Mouse (Mus musculus) hindbrain, embryonic 15.5 days (tissue): Measurements from ENCODE around the gene Rpl18a. TPM values are rescaled to one million over a fixed set of nuclear protein-coding genes. Genes with fewer than 3 reads are reported as not detected.
A peak's percentile ranks its signal among the peaks of the same experiment; 100 is the strongest.

Experiments
- ATAC-seq: fragments of 200-750 bp; cut with Nextera tagmentation; 2 replicates; pipeline ENCODE4 v1.8.0; 2017; ENCODE audit warnings: low read depth, moderate number of reproducible peaks, moderate TSS enrichment; ENCODE audit not compliant: low FRiP score
- H3K27ac ChIP-seq: fragments of 300-500 bp; sonication (generic); replicated peaks from 2 replicates; pipeline ENCODE4 v1.5.1; 2015; ENCODE audit warnings: mild to moderate bottlenecking, inconsistent platforms
- H3K27me3 ChIP-seq: fragments of 300-500 bp; sonication (generic); 2 replicates; pipeline ENCODE4 v1.6.1; 2015; ENCODE audit warnings: control low read depth, inconsistent platforms
- H3K36me3 ChIP-seq: fragments of 300-500 bp; sonication (generic); 2 replicates; pipeline ENCODE4 v1.6.1; 2015; ENCODE audit warnings: control low read depth, inconsistent platforms
- H3K4me1 ChIP-seq: fragments of 300-500 bp; sonication (generic); replicated peaks from 2 replicates; pipeline ENCODE4 v1.6.1; 2015; ENCODE audit warnings: control low read depth, inconsistent platforms
- H3K4me2 ChIP-seq: fragments of 300-500 bp; sonication (generic); 2 replicates; pipeline ENCODE4 v1.6.1; 2015; ENCODE audit warnings: moderate library complexity, mild to moderate bottlenecking, inconsistent platforms
- H3K4me3 ChIP-seq: fragments of 300-500 bp; sonication (generic); 2 replicates; pipeline ENCODE4 v1.5.1; 2015; ENCODE audit warnings: mild to moderate bottlenecking, inconsistent platforms
- H3K9ac ChIP-seq: fragments of 300-500 bp; sonication (generic); 2 replicates; pipeline ENCODE4 v1.6.1; 2015; ENCODE audit warnings: inconsistent platforms
- H3K9me3 ChIP-seq: fragments of 300-500 bp; sonication (generic); 2 replicates; pipeline ENCODE4 v1.6.1; 2016; ENCODE audit warnings: control low read depth, inconsistent platforms
- WGBS: fragments of 180-500 bp; shearing (Covaris S2); methylation state at CpG from one replicate; pipeline ENCODE4 v1.1.7; 2015; 5-methylcytosine and 5-hydroxymethylcytosine counted together
- polyA plus RNA-seq: library from polyadenylated mRNA; unstranded; fragments of >200 nt; fragmentation: Nextera tagmentation; extraction: Ambion mirVana; gene quantifications from 2 replicates; pipeline ENCODE4 v1.2.1, GENCODE M21; 2015

The Rpl18a gene
- 2,082 and 2,226 TPM in 2 replicates for polyA plus RNA-seq

- Histone ChIP-seq H3K27me3 (peaks cover 32% of the 10 kb centered on the region), H3K4me1 (peaks cover 22% of the 10 kb centered on the region), H3K27ac (peak within 1 kb of the TSS; percentile 81), H3K9me3 (no peaks in the 10 kb centered on the region), H3K9ac (peak within 1 kb of the TSS; percentile 62), H3K4me3 (peak within 1 kb of the TSS; percentile 77), H3K4me2 (peak within 1 kb of the TSS; percentile 87), H3K36me3 (peaks cover 27% of the 10 kb centered on the region)
- WGBS = under 1% methylated on average over 59 of the region's 60 CpGs
- peak; percentile 98 for ATAC-seq
These were observed at the start of gene Rpl18a for GRCm38 (mm10) chr8:70897021-70897680. Gene Rpl18a, minus strand, starts transcription at chr8:70897412.

- Histone ChIP-seq H3K4me2 (no peak overlapping the region), H3K27me3 (no peaks in the 10 kb centered on the region), H3K4me3 (no peak overlapping the region), H3K36me3 (no peaks in the 10 kb centered on the region), H3K9me3 (no peaks in the 10 kb centered on the region), H3K27ac (no peak overlapping the region), H3K9ac (no peak overlapping the region), H3K4me1 (no peaks in the 10 kb centered on the region)
- WGBS = 46% methylated on average over 1 of the region's 1 CpGs
- no peak for ATAC-seq
These were observed 46.0 kb upstream of the Rpl18a start for GRCm38 (mm10) chr8:70943187-70943586.

GRCm38 (mm10) chr8:70941478-70941877 lies 44.3 kb upstream of the Rpl18a start:
- no peaks in the 10 kb centered on the region for H3K27me3 ChIP-seq
- no peak overlapping the region for H3K27ac ChIP-seq
- no peaks in the 10 kb centered on the region for H3K36me3 ChIP-seq
- no peak overlapping the region for H3K9ac ChIP-seq
- ATAC-seq = no peak
- no peak overlapping the region for H3K4me2 ChIP-seq
- WGBS = 66% methylated on average over 2 of the region's 2 CpGs
- H3K4me1 ChIP-seq = no peaks in the 10 kb centered on the region
- no peaks in the 10 kb centered on the region for H3K9me3 ChIP-seq
- no peak overlapping the region for H3K4me3 ChIP-seq

- Histone ChIP-seq H3K9me3 (no peaks in the 10 kb centered on the region), H3K9ac (no peak overlapping the region), H3K27ac (no peak overlapping the region), H3K36me3 (no peaks in the 10 kb centered on the region), H3K4me1 (no peaks in the 10 kb centered on the region), H3K27me3 (no peaks in the 10 kb centered on the region), H3K4me2 (no peak overlapping the region), H3K4me3 (no peak overlapping the region)
- 84% methylated on average over 6 of the region's 6 CpGs for WGBS
- no peak for ATAC-seq
These were observed 40.0 kb upstream of the Rpl18a start for GRCm38 (mm10) chr8:70937200-70937599.

GRCm38 (mm10) chr8:70934786-70935185 lies 37.6 kb upstream of the Rpl18a start:
- WGBS = 69% methylated on average over 7 of the region's 7 CpGs
- Histone ChIP-seq H3K36me3 (no peaks in the 10 kb centered on the region; the same call in 1 of the 2 replicates), H3K9me3 (no peaks in the 10 kb centered on the region), H3K4me2 (no peak overlapping the region), H3K9ac (no peak overlapping the region), H3K27me3 (no peaks in the 10 kb centered on the region), H3K27ac (no peak overlapping the region), H3K4me3 (no peak overlapping the region), H3K4me1 (no peaks in the 10 kb centered on the region)
- ATAC-seq = no peak

- Histone ChIP-seq H3K9me3 (no peaks in the 10 kb centered on the region), H3K4me1 (no peaks in the 10 kb centered on the region), H3K36me3 (no peaks in the 10 kb centered on the region; the same call in 1 of the 2 replicates), H3K27me3 (no peaks in the 10 kb centered on the region), H3K4me3 (no peak overlapping the region), H3K27ac (no peak overlapping the region), H3K4me2 (no peak overlapping the region), H3K9ac (no peak overlapping the region)
- 92% methylated on average over 4 of the region's 4 CpGs for WGBS
- ATAC-seq = no peak
These were observed 35.8 kb upstream of the Rpl18a start for GRCm38 (mm10) chr8:70933036-70933435.

- no peaks in the 10 kb centered on the region for H3K9me3 ChIP-seq
- no peak for ATAC-seq
- H3K4me1 ChIP-seq = no peaks in the 10 kb centered on the region
- no peak overlapping the region for H3K4me3 ChIP-seq
- no peaks in the 10 kb centered on the region; the same call in 1 of the 2 replicates for H3K36me3 ChIP-seq
- H3K9ac ChIP-seq = no peak overlapping the region
- no peaks in the 10 kb centered on the region for H3K27me3 ChIP-seq
- WGBS = 94% methylated on average over 11 of the region's 11 CpGs
- no peak overlapping the region for H3K27ac ChIP-seq
- no peak overlapping the region for H3K4me2 ChIP-seq
These were observed 34.5 kb upstream of the Rpl18a start for GRCm38 (mm10) chr8:70931731-70932130.

GRCm38 (mm10) chr8:70928778-70929322 lies 31.6 kb upstream of the Rpl18a start:
- no peak overlapping the region for H3K9ac ChIP-seq
- no peaks in the 10 kb centered on the region; the same call in none of the 2 replicates for H3K36me3 ChIP-seq
- WGBS = 87% methylated on average over 5 of the region's 5 CpGs
- H3K4me3 ChIP-seq = no peak overlapping the region
- H3K4me2 ChIP-seq = no peak overlapping the region
- ATAC-seq = no peak
- no peaks in the 10 kb centered on the region for H3K4me1 ChIP-seq
- H3K9me3 ChIP-seq = no peaks in the 10 kb centered on the region
- H3K27ac ChIP-seq = no peak overlapping the region
- H3K27me3 ChIP-seq = no peaks in the 10 kb centered on the region

- Histone ChIP-seq H3K9ac (no peak overlapping the region), H3K36me3 (no peaks in the 10 kb centered on the region; the same call in none of the 2 replicates), H3K4me2 (no peak overlapping the region), H3K4me1 (no peaks in the 10 kb centered on the region), H3K27ac (no peak overlapping the region), H3K4me3 (no peak overlapping the region), H3K9me3 (no peaks in the 10 kb centered on the region), H3K27me3 (no peaks in the 10 kb centered on the region)
- 74% methylated on average over 3 of the region's 3 CpGs for WGBS
- no peak for ATAC-seq
These were observed 30.9 kb upstream of the Rpl18a start for GRCm38 (mm10) chr8:70928096-70928495.

- 87% methylated on average over 5 of the region's 5 CpGs for WGBS
- Histone ChIP-seq H3K9ac (no peak overlapping the region), H3K4me2 (no peak overlapping the region), H3K27me3 (no peaks in the 10 kb centered on the region), H3K36me3 (no peaks in the 10 kb centered on the region; the same call in none of the 2 replicates), H3K27ac (no peak overlapping the region), H3K9me3 (no peaks in the 10 kb centered on the region), H3K4me1 (no peaks in the 10 kb centered on the region), H3K4me3 (no peak overlapping the region)
- no peak for ATAC-seq
These were observed 29.2 kb upstream of the Rpl18a start for GRCm38 (mm10) chr8:70926396-70926795.

GRCm38 (mm10) chr8:70925754-70926153 lies 28.5 kb upstream of the Rpl18a start:
- H3K4me3 ChIP-seq = no peak overlapping the region
- H3K9me3 ChIP-seq = no peaks in the 10 kb centered on the region
- WGBS = 93% methylated on average over 4 of the region's 4 CpGs
- H3K4me2 ChIP-seq = no peak overlapping the region
- H3K4me1 ChIP-seq = no peaks in the 10 kb centered on the region
- no peak overlapping the region for H3K27ac ChIP-seq
- no peak for ATAC-seq
- H3K36me3 ChIP-seq = no peaks in the 10 kb centered on the region; the same call in none of the 2 replicates
- H3K27me3 ChIP-seq = no peaks in the 10 kb centered on the region
- no peak overlapping the region for H3K9ac ChIP-seq

- no peaks in the 10 kb centered on the region for H3K27me3 ChIP-seq
- no peaks in the 10 kb centered on the region for H3K9me3 ChIP-seq
- H3K4me3 ChIP-seq = no peak overlapping the region
- no peak for ATAC-seq
- 90% methylated on average over 4 of the region's 4 CpGs for WGBS
- H3K36me3 ChIP-seq = peaks cover 4% of the 10 kb centered on the region
- no peak overlapping the region for H3K27ac ChIP-seq
- no peak overlapping the region for H3K9ac ChIP-seq
- no peak overlapping the region for H3K4me2 ChIP-seq
- H3K4me1 ChIP-seq = no peaks in the 10 kb centered on the region
These were observed 26.9 kb upstream of the Rpl18a start for GRCm38 (mm10) chr8:70924151-70924550.
